Mouse (Mus musculus) testis, adult 2 months (tissue): ENCODE results near the gene 1110017D15Rik.

ENCODE experiments used
- CTCF ChIP-seq: fragments of 200-500 bp; IDR thresholded peaks from 2 replicates; pipeline ENCODE4 v1.5.1; 2012; ENCODE audit warnings: low read depth, mild to moderate bottlenecking, inconsistent platforms, low read length, moderate library complexity; ENCODE audit not compliant: control insufficient read depth, insufficient read depth, insufficient replicate concordance
- POLR2A ChIP-seq: fragments of 200-500 bp; IDR thresholded peaks from 2 replicates; pipeline ENCODE4 v1.6.1; 2012; ENCODE audit warnings: low read depth, mild to moderate bottlenecking, inconsistent platforms, low read length, moderate library complexity; ENCODE audit not compliant: control insufficient read depth

DNA sequence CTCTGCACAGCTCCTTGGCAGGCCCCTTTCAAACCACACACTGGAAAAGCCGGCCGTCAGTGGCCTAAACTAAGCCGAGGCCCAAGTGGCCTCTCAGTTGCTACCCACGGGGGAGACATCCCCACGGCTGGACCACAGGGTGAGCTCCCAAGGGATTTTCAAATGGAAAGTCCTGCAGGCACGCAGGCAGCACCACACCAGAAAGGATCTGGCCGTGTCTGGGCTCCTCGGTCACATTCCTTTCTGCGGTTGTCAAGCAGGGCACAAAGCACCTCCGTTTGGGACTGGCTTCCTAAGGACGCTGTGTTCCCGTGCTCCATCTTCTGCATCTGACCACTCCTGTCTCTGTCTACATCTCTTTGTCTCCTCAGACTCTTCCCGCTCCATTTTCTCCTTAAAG, 9.9 kb upstream of the 1110017D15Rik start:
- TF ChIP-seq CTCF (no peak), POLR2A (no peak)
